Mouse (Mus musculus) liver, adult 2 months (tissue): ENCODE measurements at regions not wholly inside any gene's neighbourhood (a gene's known extent, or its start where the extent isn't known, plus 50 kb on each side); places are given as distances from the start of the nearest gene placed in this dataset.

Experiments used
- CTCF ChIP-seq: fragments of 200-500 bp; IDR thresholded peaks from 2 replicates; pipeline ENCODE4 v1.5.1; 2011; ENCODE audit warnings: low read depth, low read length, control low read depth
- POLR2A ChIP-seq: fragments of 200-500 bp; IDR thresholded peaks from 2 replicates; pipeline ENCODE4 v1.6.1; 2011; ENCODE audit warnings: low read length, control low read depth; ENCODE audit not compliant: insufficient read depth; ENCODE audit errors: extremely low read depth

- TF ChIP-seq POLR2A (no peak), CTCF (no peak)
These were observed 189.5 kb downstream of the Etaa1 start for GRCm38 (mm10) chr11:17764146-17764545.
